Mouse (Mus musculus): ENCODE results near the gene Trmt1. TPM values are rescaled to one million over a fixed set of nuclear protein-coding genes. Genes with fewer than 3 reads are reported as not detected.

The Trmt1 gene
- total and polyA plus RNA-seq, 3 experiments = 77.0 to 160 (median 157) TPM

DNA sequence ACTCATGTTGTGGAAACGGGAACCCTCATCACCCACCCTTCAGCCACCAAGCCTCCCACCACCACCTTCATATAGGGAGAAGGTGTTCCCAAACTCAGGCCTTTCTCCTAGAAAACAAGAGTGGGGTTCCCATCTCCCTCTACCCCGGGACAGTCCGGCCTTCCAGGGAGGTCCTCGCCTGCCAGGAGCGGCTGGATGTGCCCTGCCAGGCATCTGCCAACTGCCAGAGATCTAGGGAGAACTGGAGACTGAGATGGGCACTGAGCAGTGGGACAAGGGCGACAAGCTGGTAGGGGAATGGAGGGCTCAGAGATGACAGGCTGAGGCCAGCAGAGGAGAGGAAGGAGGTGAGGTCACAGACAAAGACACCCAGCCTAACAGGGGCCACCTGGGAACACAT is 47.9 kb downstream of the Trmt1 start:
- no peak overlapping the region for H3K4me3 ChIP-seq (replicated peaks in 1 of 3; ENCODE audit: low read depth in 2 of 3, low read length in 2 of 3, poor library complexity in 1 of 3)
- H3K79me2 ChIP-seq (replicated peaks; ENCODE audit: control insufficient read depth, extremely low read depth, insufficient read depth, poor library complexity, severe bottlenecking) = no peaks in the 10 kb centered on the region
- no peaks in the 10 kb centered on the region for H3K9me3 ChIP-seq (replicated peaks; ENCODE audit: low read length)
- H3K9ac ChIP-seq (ENCODE audit: insufficient read depth, low read depth) = no peak overlapping the region
- no peak for TF ChIP-seq MXI1 (IDR thresholded peaks at IDR 0.05; ENCODE audit: low read depth, low read length)
- no peak for TF ChIP-seq SIN3A (IDR thresholded peaks at IDR 0.05; ENCODE audit: low read length)
- no peak for TF ChIP-seq EP300 (IDR thresholded peaks at IDR 0.05; ENCODE audit: low read length)
- TF ChIP-seq TBP (conservative IDR thresholded peaks at IDR 0.05; ENCODE audit: low read depth, low read length) = no peak
- TF ChIP-seq HCFC1 (IDR thresholded peaks at IDR 0.05; ENCODE audit: low read depth, low read length) = no peak
- TF ChIP-seq TCF12 (IDR thresholded peaks at IDR 0.05; ENCODE audit: low read depth, low read length) = no peak
- no peak for TF ChIP-seq POLR2AphosphoS2 (IDR thresholded peaks at IDR 0.05; ENCODE audit: low read depth, low read length)
- TF ChIP-seq ZKSCAN1 (IDR thresholded peaks at IDR 0.05; ENCODE audit: borderline replicate concordance, low read depth, low read length) = no peak
- no peak for TF ChIP-seq USF2 (conservative IDR thresholded peaks at IDR 0.05; ENCODE audit: low read depth, low read length)
- no peak for TF ChIP-seq POLR2A (IDR thresholded peaks at IDR 0.05; ENCODE audit: low read depth, low read length)
- TF ChIP-seq RCOR1 (conservative IDR thresholded peaks at IDR 0.05; ENCODE audit: low read depth, low read length) = no peak
- TF ChIP-seq NRF1 (IDR thresholded peaks at IDR 0.05; ENCODE audit: low read depth, low read length) = no peak
- TF ChIP-seq SMC3 (IDR thresholded peaks at IDR 0.05; ENCODE audit: low read depth, low read length) = no peak
- no peak for TF ChIP-seq MAZ (IDR thresholded peaks at IDR 0.05; ENCODE audit: low read depth, low read length)
- no peak for TF ChIP-seq KAT2A (IDR thresholded peaks at IDR 0.05; ENCODE audit: insufficient replicate concordance, low read length)
- no peak for TF ChIP-seq IRF4 (IDR thresholded peaks at IDR 0.05; ENCODE audit: low read depth, low read length)
- no peak for TF ChIP-seq ELF1 (IDR thresholded peaks at IDR 0.05; ENCODE audit: low read depth, low read length)
- no peak for TF ChIP-seq UBTF (IDR thresholded peaks at IDR 0.05; ENCODE audit: low read depth, low read length)
- TF ChIP-seq MAFK (IDR thresholded peaks at IDR 0.05; ENCODE audit: insufficient replicate concordance, low read length) = no peak
- peaks cover 3 to 18% of the 10 kb centered on the region in 2 experiments for H3K4me1 ChIP-seq (ENCODE audit: control insufficient read depth in 1 of 2, insufficient read depth in 2 of 2)
- H3K27me3 ChIP-seq (replicated peaks) = peaks cover 77% of the 10 kb centered on the region
- in situ Hi-C loops (cut with MboI; ENCODE audit: low pct_ligation_motif_present, low pct_unique_long_range_greater_than_20kb, low sequenced_read_pairs) = no loop called here
- H3K27ac ChIP-seq (ENCODE audit: insufficient read depth, low read depth) = no peak overlapping the region
- H3K36me3 ChIP-seq (replicated peaks in 1 of 2; ENCODE audit: control insufficient read depth in 1 of 2, insufficient read depth in 1 of 2, low read length in 1 of 2) = no peaks in the 10 kb centered on the region
- no peak overlapping the region for H3K4me2 ChIP-seq (ENCODE audit: insufficient read depth, low read depth, poor library complexity, severe bottlenecking)
- dilution Hi-C loops (cut with MboI; ENCODE audit: extremely low pct_ligation_motif_present, extremely low pct_unique_long_range_greater_than_20kb, low sequenced_read_pairs) = no loop called here
- DNase-seq (ENCODE audit: extremely low read depth) = no peak

DNA sequence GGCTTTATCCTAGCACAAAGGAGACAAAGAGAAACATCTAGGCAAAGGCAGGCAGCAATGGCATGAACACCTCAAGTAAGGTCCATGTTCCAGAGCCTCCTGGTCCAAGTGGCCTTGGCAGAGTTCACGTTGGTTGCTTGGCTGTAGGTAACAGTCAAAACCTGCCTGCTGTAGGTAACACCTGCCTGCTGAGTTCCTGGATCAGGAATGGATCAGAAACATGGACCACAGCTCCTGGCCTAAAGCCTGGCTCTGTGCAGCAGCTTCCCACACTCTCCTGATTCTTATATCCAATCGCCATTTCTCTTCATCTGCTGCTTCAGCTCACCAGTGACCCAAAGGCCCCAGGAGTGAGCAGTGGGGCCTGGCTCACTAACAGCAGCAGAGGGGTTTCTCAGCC is 48.6 kb downstream of the Trmt1 start:
- DNase-seq (ENCODE audit: extremely low read depth) = no peak
- H3K4me2 ChIP-seq (ENCODE audit: insufficient read depth, low read depth, poor library complexity, severe bottlenecking) = no peak overlapping the region
- peaks cover 3 to 23% of the 10 kb centered on the region in 2 experiments for H3K4me1 ChIP-seq (ENCODE audit: control insufficient read depth in 1 of 2, insufficient read depth in 2 of 2)
- no peaks in the 10 kb centered on the region for H3K79me2 ChIP-seq (replicated peaks; ENCODE audit: control insufficient read depth, extremely low read depth, insufficient read depth, poor library complexity, severe bottlenecking)
- TF ChIP-seq USF1 (IDR thresholded peaks at IDR 0.05; ENCODE audit: low read depth, low read length) (no peak), POLR2A (IDR thresholded peaks at IDR 0.05; ENCODE audit: low read depth, low read length) (no peak), MAZ (IDR thresholded peaks at IDR 0.05; ENCODE audit: low read depth, low read length) (no peak), TCF12 (IDR thresholded peaks at IDR 0.05; ENCODE audit: low read depth, low read length) (no peak), ZC3H11A (IDR thresholded peaks at IDR 0.05; ENCODE audit: low read depth, low read length) (no peak), ZMIZ1 (IDR thresholded peaks at IDR 0.05; ENCODE audit: low read depth, low read length) (no peak), JUND (conservative IDR thresholded peaks at IDR 0.05; ENCODE audit: low read depth, low read length) (no peak), CHD2 (IDR thresholded peaks at IDR 0.05; ENCODE audit: low read length) (no peak), GABPA (IDR thresholded peaks at IDR 0.05; ENCODE audit: insufficient replicate concordance, low read depth, low read length) (no peak), MAFK (IDR thresholded peaks at IDR 0.05; ENCODE audit: insufficient replicate concordance, low read length) (no peak)
- no peaks in the 10 kb centered on the region for H3K9me3 ChIP-seq (replicated peaks; ENCODE audit: low read length)
- no peak overlapping the region for H3K4me3 ChIP-seq (replicated peaks in 1 of 3; ENCODE audit: low read depth in 2 of 3, low read length in 2 of 3, poor library complexity in 1 of 3)
- dilution Hi-C loops (cut with MboI; ENCODE audit: extremely low pct_ligation_motif_present, extremely low pct_unique_long_range_greater_than_20kb, low sequenced_read_pairs) (no loop called here), in situ Hi-C loops (cut with MboI; ENCODE audit: low pct_ligation_motif_present, low pct_unique_long_range_greater_than_20kb, low sequenced_read_pairs) (loop anchor here (5.0 kb wide), 1 partner anchor 73 kb away; no protein-coding TSS in a partner anchor)
- no peaks in the 10 kb centered on the region for H3K36me3 ChIP-seq (replicated peaks in 1 of 2; ENCODE audit: control insufficient read depth in 1 of 2, insufficient read depth in 1 of 2, low read length in 1 of 2)
- H3K27ac ChIP-seq (ENCODE audit: insufficient read depth, low read depth) = no peak overlapping the region
- H3K27me3 ChIP-seq (replicated peaks) = peaks cover 81% of the 10 kb centered on the region
- H3K9ac ChIP-seq (ENCODE audit: insufficient read depth, low read depth) = no peak overlapping the region
